Mouse (Mus musculus): Measurements from ENCODE around the gene Tbc1d8.

Gene Tbc1d8

DNA sequence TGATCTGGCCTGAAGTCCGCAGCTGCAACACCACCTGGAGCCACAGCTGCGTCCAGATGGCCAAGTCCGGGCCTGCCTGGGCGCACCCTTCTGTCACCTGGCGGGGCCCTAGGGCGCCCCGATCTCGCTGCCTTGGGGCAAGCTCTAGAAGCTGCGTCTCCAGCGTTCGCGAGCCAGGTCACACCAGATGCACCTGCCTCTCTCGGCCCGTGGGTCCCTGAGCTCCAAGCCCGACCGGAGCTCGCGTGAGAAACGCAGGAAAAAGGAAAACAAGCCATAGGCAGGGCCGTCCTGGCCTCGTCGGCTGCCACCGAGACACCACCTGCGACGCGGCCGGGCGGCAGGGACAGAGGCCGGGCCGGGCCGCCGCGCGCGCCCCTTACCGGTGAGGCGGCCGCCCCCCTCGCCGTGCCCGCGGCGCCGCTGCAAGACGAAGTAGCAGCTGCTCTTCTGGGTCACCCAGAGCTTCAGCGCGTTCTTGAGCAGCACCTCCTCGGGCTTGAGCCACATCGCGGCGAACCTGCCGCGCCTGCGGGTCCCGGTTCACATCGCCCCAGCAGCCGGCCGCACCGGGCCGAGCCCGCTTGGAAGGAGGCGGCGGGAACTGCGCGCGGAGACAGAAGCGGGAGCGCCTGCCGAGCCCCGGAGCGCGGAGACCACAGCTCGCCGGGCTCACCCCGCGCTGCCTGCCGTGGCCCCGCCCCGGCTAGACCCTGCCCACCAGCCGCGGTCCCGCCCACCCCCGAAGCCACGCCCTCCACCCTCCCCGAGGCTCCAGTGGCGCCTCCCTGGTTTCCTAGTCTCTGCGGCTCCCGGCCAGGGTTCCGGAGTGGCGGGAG, at the start of gene Tbc1d8:
TSS of gene Tbc1d8 (minus strand) at position 699 of the 839 bp plus-strand sequence.
- DNase-seq (ENCODE audit: low spot score in 2 of 2) = peak; percentile 81 to 89

DNA sequence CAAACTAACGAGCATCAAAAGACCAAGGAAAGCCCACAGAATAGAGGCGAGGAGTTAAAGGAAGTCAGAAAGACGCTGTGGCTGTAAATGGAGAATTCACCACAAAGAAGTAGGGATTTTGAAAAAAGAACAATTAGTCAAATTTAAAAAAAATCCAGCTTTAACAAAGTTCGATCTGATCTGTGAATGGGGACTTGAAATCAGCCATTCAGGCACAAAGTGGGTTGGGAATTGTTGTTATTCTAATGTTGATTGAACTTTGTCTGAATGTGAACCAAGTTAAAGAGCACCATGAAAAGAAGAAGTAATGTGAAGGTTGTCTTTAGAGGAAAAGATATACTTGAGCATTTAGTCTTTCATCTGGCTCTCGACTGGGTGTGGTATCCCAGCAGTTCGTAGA, 49.8 kb upstream of the Tbc1d8 start:
- no peak for DNase-seq (ENCODE audit: low spot score in 2 of 2)

DNA sequence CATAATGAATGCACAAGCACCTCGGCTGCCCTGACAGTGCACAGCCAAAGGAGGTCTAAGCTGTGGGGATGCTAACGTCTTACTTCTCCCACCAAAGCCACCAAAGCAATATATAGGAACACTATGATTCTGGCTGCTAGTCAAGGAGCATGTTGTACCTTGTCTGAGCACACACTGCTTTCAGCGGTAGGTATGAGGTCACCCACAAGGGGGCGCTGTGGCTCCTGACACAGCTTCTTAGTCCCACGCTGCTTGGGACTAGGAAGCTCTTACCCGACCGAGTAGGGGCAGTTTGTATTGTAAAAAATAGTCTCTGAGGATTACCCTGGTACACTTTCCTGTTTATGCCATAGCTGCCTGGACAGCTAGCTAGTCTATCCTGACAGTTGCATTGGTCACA, 48.9 kb upstream of the Tbc1d8 start:
- DNase-seq (ENCODE audit: low spot score in 2 of 2) = peak; percentile 44 to 61

DNA sequence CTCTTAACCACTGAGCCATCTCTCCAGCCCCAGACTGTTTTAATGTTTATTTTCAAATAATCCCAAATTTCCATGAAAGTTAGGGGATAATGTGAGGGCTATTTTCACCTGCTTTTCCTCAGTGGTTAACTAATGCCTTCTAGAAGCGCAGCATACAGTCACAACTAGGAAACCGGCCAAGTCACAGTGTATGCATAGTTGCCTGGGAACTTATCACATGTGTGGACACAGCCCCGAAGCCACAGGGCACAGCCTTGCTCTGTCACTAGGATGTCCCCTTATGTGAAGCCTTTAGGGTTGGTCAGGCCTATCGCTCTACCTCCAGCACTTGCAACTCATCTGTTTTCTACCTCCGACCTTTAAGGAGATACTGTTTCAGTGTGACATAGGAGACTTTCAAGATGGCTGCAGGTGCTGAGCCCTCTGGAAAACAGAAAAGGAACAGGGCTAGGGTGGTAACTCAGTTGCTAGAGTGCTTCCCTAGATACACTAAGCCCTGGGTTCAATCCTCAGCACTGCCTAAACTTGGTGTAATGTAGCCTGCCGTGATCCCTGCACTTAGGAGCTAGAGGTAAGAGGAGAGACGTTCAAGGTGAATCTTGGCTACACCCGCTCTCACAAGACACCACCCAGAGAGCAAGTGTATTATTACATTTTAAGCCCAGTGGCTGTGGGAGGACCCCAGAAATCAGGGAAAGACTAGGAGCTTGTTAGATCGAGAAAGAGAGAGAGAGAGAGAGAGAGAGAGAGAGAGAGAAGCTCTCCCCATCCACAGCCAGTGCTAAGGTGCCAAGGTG, 48.0 kb upstream of the Tbc1d8 start:
- DNase-seq (ENCODE audit: low spot score in 2 of 2) = no peak

DNA sequence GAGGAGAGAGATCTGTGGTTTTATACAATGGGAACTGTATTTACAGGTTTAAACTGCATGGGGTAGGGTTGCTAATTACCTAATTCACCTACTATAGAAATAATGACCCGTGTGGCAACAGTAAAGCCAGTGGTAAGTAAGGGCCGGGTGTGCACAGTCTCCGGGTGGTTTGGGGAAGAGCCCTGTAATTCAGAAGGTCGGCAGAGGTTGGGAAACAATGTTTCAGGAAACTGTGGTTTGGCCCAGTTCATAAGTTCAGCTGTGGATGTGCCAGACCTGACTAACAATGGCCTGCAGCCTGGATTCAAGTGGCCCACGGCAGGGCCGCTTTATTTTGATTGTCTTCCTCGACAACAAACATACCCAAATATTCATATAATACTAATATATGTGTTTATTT, 47.2 kb upstream of the Tbc1d8 start:
- DNase-seq (ENCODE audit: low spot score in 2 of 2) = no peak

DNA sequence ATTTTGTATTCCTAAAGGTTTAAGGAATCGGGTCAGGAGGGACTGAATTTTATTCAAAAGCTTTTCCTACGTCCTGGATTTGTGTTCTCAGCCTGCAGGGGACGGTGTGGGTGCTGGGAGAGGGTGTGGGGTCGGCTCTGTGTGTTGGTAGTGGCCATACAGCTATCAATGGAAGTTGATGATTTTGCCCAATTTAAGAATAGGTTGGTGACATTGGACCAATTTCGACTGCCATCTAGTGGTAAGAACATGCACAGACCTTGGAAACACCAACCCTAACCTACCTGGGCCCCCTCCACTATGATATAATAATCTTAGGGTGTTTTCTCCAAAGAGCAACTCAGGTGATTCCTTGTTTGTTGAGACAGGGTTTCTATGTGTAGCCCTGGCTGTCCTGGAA, 44.0 kb upstream of the Tbc1d8 start:
- no peak for DNase-seq (ENCODE audit: low spot score in 2 of 2)

DNA sequence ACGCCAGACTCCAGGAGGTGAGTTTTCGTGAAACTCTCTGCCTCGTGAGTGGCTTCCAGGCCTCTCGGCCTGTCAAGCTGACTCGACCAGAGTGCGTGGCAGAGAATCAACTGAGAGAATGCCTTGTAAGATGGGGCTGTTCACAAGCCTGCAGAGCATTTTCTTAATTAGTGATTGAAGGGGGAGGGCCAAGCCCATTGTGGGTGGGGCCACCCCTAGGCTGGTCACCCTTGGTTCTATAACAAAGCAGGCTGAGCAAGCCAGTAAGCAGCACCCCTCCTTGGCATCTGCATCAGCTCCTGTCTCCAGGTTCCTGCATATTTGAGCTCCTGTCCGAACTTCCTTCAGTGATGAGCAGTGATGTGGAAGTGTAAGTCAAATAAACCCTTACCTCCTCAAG, 42.8 kb upstream of the Tbc1d8 start:
- no peak for DNase-seq (ENCODE audit: low spot score in 2 of 2)

DNA sequence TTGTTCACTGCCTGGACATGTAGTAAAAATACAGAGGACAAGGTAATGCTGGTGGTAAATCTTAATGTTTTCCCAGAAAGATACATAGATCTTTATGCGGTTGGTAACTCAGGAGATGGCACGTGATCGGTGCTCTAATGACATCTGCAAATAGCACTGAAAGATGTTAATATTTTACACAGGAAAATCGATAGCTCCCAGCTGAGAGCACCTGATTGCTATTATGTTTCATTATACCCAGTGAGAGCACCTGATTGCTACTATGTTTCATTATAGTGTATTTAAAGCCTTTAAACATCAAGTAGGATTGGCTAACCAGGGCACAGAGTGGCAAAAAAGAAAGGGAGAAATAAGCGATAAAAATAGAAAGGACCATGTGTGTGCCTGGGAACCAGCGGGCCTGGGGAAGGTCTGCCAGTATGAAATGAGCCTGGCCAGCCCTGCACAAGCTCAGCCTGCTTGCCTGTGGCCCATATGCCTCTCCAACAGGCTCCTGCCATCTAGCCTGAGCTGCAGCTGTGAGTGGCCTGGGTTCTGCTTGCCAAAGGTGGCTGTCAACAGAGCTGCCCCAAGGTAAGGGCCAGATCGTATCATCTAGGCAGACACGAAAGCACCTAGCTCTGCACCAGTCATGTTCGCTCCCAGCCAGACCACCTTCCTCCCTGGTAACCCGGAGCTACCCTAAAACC, 36.9 kb upstream of the Tbc1d8 start:
- DNase-seq (ENCODE audit: low spot score in 2 of 2) = no peak

DNA sequence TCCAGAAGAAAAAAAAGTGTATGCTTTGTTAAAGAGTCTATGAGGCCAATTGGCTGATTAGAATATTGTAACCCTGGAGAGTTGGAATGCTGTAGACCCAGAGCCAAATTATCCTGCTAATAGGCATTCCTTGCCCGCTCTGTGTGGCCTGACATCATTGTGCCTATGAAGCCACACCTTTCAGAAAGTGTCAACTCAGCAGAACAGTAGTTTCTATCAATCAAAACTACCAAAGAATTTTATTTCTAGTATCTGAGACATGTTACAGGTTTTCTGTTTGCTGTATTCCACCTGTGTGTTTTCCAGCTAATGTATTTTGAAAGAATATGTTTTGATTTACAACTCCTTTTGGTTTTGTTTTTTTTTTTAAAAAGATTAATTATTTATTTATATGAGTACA, 33.6 kb upstream of the Tbc1d8 start:
- DNase-seq (ENCODE audit: low spot score in 2 of 2) = no peak

DNA sequence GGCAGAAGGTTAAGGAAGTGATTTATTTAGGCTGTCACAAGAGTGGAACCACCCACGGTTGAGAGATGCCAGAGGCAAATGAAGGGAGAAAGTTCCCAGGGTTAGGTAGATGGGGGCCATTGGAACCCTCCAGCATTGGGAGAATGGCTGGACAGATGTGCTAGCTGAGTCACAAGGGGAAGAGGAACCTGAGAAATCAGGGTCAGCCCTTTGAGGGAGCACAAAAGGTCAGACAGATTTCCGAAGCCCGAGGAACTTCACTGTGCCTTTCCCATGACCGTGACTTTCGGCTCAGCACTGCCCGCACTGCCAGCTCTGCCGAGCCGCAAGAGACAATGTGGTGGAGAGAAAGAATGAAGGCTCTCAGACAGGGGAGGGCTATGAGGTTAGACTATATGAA, 33.2 kb upstream of the Tbc1d8 start:
- DNase-seq (ENCODE audit: low spot score in 2 of 2) = no peak

DNA sequence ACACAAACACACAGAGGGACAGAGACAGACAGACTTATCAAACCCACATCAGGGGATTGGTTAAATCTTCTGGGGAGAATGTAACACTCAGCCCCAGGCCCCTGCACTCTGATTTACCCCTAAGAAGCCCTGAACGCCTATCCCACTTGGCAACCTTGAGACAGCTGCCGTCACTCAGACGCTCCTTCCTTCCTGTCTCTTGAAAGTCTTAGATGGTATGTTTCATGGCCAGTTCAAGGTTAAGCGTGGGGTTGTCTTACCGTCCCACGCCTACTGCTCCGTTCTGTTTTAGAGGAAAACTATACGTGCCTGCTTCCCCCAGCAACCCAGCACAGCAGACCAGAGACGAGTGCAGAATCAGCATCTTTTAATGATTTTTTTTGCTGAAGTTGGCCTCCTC, 27.0 kb upstream of the Tbc1d8 start:
- DNase-seq (ENCODE audit: low spot score in 2 of 2) = no peak

DNA sequence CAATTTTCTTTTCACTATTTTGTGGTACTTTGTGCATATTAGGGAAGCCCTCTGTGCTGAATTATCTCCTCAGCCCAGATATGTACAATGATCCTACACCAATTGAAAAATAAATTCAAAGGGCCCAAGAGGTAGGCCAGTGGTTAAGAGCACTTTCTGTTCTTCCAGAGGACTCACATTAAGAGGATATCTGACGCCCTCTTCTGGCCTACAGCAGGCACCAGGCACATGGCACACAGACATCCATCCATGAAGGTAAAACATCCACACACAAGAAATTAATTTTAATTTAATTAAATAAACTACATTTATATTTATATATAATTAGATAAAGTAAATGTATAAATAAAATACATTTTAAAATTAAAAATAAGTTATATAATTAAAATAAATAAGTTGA, 25.7 kb upstream of the Tbc1d8 start:
- no peak for DNase-seq (ENCODE audit: low spot score in 2 of 2)

DNA sequence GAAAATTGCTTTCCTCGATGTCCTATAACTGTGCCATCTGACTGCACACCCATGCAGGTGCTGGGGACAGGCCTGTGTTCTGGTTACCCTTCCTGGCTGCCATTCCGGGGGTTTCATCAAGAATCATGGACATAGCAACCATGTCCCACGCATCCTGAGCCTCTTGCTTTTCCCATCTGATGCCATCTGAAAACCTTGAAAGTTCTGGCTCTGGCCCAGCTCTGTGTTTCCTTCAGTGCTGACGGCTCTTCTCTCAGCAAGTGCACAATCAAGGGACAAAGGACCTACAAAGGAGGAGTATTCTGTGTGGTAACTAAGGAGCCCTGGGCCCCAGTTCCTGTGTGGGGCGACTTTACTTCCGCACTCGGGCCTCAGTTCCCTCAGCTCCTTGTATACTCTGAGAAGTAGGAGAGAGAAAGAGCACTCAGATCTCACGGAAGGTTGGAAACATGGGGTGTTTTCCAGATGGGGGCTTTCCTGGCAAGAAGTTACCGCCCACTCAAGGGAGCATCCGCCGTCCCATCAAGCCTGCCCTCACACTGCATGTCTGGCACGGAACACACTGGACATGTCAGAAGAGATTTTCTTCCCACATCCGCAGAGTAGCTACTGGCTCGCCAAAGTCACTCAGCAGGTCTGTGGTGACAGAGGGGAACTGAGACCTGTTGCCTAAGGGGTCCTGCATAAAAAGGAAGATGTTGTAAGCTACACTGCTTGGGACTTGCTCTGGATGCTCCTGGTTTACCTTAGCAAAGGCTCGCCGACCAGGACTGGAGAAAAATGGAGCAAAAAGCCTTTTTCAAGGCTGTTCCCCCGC, 24.5 kb upstream of the Tbc1d8 start:
- no peak for DNase-seq (ENCODE audit: low spot score in 2 of 2)

DNA sequence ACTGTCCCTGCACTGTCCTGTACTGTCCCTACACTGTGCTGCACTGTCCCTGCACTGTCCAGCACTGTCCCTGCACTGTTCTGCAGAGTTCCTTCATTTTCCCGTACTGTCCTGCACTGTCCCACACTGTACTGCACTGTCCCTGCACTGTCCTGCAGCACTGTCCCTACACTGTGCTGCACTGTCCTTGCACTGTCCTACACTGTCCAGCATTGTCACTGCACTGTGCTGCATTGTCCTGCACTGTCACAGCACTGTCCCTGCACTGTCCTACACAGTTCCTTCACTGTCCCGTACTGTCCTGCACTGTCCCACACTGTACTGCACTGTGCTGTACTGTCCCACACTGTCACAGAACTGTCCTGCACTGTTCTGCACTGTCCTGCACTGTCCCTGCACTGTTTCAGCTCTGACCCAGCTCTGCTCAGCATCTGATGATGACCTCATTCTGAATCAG, 21.0 kb upstream of the Tbc1d8 start:
- no peak for DNase-seq (ENCODE audit: low spot score in 2 of 2)

DNA sequence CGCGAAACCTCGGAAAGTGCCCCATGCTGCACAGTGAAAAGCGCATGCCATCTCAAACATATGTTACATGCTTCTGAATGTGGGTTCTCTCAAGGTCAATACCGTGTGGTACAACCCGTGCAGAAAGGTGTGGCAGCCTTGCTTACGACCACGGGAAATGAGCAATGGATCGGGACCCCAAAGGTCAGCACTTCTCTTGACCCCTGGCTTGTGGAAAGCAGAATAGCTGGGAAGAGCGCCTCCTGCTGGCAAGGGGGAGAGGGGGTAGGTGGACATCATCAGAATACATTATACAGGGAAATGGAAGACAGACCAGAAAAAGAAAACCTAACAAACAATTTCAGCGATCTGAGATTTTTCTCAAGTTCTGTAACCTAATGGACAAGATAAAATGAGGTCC, 19.2 kb upstream of the Tbc1d8 start:
- no peak for DNase-seq (ENCODE audit: low spot score in 2 of 2)

DNA sequence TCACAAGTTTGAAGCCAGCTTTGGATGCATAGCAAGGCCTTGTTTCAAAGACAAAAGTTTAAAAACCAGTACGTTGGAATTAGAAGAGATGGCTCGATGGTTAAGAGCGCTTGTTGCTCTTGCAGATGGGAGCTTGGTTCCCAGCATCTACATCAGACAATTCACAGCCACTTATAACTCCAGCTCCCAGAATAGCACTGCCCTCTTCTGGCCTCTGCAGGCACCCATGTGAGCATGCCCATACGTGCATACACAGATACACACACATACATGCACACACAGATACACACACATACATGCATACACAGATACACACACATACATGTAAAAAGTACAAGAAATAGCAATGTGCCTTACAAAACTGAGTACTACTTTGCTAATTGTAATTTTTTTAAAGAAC, 18.4 kb upstream of the Tbc1d8 start:
- DNase-seq (ENCODE audit: low spot score in 2 of 2) = no peak

DNA sequence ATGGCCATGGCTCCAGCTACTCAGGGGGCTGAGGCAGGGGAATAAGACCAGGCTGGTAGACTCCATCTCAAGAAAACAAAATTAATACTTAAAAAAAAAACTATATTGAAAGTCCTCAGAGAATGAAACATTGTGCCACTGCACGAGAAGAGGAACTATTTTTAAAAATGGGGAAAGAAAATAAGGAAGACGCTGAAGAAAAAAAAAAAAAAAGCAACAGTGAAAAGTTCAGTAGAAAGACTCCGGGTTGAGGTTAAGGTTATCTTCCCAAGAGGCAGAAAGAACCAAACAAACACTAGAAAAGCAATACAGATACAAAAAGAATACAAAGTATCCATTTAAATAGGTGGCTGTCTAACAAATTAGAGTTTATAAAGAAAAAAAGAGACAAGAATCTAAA, 15.1 kb upstream of the Tbc1d8 start:
- no peak for DNase-seq (ENCODE audit: low spot score in 2 of 2)

DNA sequence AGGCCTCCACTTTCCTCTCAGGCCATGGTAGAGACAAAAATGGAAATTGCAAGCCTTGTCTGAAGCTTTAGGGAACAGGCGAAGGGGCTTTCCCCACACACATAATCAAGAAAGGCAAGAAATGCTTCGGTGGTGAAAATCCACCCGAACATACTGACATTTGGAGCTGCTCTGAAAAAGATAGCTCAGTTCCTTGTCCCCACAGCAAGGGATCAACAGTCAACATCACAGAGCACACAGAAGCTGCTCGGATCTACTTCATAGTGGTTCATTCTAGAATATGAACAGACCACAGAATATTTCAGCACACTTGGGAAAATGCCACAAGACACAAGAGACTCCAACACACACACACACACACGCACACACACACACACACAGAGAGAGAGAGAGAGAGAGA, 14.6 kb upstream of the Tbc1d8 start:
- DNase-seq (ENCODE audit: low spot score in 2 of 2) = no peak

DNA sequence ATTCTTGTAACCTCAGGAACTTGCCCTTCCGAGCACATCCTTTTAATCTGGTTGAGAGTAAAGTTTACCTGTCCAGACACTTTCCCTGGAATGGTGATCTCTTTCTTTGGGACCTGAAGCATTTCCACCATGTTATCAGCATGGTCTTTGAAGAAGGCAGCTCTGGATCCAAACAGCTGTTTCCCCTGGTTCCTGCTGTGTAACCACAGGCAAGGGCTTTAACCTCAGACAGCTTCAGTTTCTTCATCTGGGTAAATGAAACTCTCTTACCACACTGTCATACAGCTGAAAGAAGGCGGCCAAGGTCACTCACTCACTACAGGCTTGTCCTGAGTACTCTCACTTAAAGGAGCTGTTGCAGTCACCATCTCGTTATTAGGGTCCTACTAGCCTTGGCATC, 8.8 kb upstream of the Tbc1d8 start:
- no peak for DNase-seq (ENCODE audit: low spot score in 2 of 2)

DNA sequence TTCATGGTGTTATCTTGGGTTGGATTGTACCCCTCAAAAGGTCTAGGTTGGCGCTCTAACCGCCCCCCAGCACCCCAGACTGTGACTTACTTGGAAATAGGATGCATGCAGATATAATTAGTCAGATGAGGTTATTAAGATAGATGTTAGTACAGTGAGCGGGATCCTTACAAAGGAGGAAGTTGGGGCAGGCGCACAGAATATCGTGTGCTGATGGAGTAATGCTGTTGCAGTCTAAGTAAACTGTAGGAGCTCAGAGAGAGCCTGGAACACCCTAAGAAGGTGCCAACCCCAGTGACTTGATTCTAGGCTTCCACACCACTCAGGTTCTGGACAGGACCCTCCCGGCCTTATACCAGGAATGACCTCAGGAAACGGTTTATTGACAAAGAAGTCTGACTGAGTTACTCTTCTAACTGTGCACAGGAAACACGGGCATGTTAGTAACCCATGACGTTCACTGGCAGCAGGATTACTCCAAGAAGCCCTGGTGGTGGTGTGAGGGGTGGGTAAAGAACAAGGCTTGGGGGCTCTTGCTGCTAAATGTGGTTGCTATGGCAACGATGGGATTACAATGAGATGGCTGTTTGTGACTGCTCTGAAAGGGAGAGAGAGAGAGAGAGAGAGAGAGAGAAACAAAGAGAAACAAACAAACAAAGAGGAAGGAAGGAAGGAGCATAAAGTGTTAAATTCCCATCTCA, 3.7 kb upstream of the Tbc1d8 start:
- no peak for DNase-seq (ENCODE audit: low spot score in 2 of 2)

DNA sequence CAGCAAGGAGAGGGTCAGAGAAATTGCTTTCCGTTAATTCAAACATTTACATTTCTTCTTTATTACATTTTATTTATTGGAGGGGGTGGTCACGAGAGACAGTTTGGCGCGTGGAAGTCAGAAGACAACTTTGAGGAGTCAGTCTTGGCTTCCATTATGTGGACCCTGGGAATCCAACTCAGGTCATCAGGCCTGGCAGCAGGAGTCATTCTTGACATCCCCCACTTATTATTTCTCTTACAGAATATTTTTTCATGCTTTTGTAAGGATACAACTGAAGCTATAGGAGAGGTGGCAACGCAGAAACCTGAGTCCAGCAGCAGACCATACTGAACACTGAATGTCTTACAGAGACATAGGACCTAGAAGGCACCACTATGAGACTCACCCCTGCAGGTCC, 699 bp upstream of the Tbc1d8 start:
- no peak for DNase-seq (ENCODE audit: low spot score in 2 of 2)

Measured in urinary bladder, adult 18-20 months (tissue).